Mouse (Mus musculus) cerebellum, adult 2 months (tissue): Measurements from ENCODE around the gene Gm21887.
"Not testable (repeated sequence)": the region's sequence is repeated elsewhere in the genome, so short reads cannot be mapped to it uniquely, and the experiment has no call there.

Experiments
- CTCF ChIP-seq: fragments of 200-500 bp; IDR thresholded peaks from 2 replicates; pipeline ENCODE4 v1.5.1; 2011; ENCODE audit warnings: low read depth, mild to moderate bottlenecking, control low read depth, low read length, moderate library complexity, borderline replicate concordance; ENCODE audit not compliant: insufficient read depth
- POLR2A ChIP-seq: fragments of 200-500 bp; IDR thresholded peaks from 2 replicates; pipeline ENCODE4 v1.6.1; 2011; ENCODE audit warnings: low read length, control low read depth, borderline replicate concordance; ENCODE audit not compliant: insufficient read depth

- not testable (repeated sequence) for TF ChIP-seq CTCF, POLR2A
These were observed 875 bp upstream of the Gm21887 start for GRCm38 (mm10) chrX:170008584-170008983.
